Mouse (Mus musculus) MEL (cell line): ENCODE data around the gene Adcy4. TPM values are rescaled to one million over a fixed set of nuclear protein-coding genes. Genes with fewer than 3 reads are reported as not detected.

Experiments
- DNase-seq: peaks from one replicate; pipeline ENCODE4 v3.0.0; 2011; ENCODE audit warnings: low read depth, low spot score
- H3K27ac ChIP-seq: 2 replicates; pipeline ENCODE4 v1.5.1; 2012; ENCODE audit warnings: low read depth, mild to moderate bottlenecking, control low read depth, low read length, moderate library complexity; ENCODE audit not compliant: control insufficient read depth
- H3K27me3 ChIP-seq, 2 experiments: fragments of 150-350 bp in 1 of 2; sonication (generic) in 1 of 2; 2 replicates each; pipeline ENCODE4 v1.6.1; 2012; ENCODE audit warnings: low read length in 2 of 2, mild to moderate bottlenecking in 2 of 2, improper control_type of control experiment in 1 of 2, moderate library complexity in 1 of 2; ENCODE audit not compliant: insufficient read depth in 2 of 2, control insufficient read depth in 1 of 2
- H3K36me3 ChIP-seq, 2 experiments: 2 replicates each; pipeline ENCODE4 v1.6.1; 2012 to 2014; ENCODE audit warnings: low read length in 2 of 2, improper control_type of control experiment in 1 of 2, inconsistent platforms in 1 of 2, mild to moderate bottlenecking in 1 of 2; ENCODE audit not compliant: insufficient read depth in 2 of 2, control insufficient read depth in 1 of 2
- H3K4me1 ChIP-seq, 2 experiments: fragments of 150-350 bp in 1 of 2; sonication (generic) in 1 of 2; 2 replicates each; pipeline ENCODE4 v1.6.1; 2012; ENCODE audit warnings: low read length in 2 of 2, improper control_type of control experiment in 1 of 2, mild to moderate bottlenecking in 1 of 2; ENCODE audit not compliant: insufficient read depth in 2 of 2, control insufficient read depth in 1 of 2
- H3K4me3 ChIP-seq, 2 experiments: fragments of 150-350 bp in 1 of 2; sonication (generic) in 1 of 2; 2 replicates each; pipeline ENCODE4 v1.5.1; 2012; ENCODE audit warnings: low read depth in 2 of 2, low read length in 2 of 2, mild to moderate bottlenecking in 2 of 2, moderate library complexity in 2 of 2, control low read depth in 1 of 2, improper control_type of control experiment in 1 of 2; ENCODE audit not compliant: control insufficient read depth in 1 of 2, insufficient read depth in 1 of 2
- H3K79me2 ChIP-seq: 2 replicates; pipeline ENCODE4 v1.6.1; 2012; ENCODE audit warnings: mild to moderate bottlenecking, low read length, moderate library complexity; ENCODE audit not compliant: control insufficient read depth, poor library complexity, insufficient read depth
- H3K9ac ChIP-seq: 2 replicates; pipeline ENCODE4 v1.6.1; 2012; ENCODE audit warnings: low read depth, mild to moderate bottlenecking, control low read depth, low read length, moderate library complexity; ENCODE audit not compliant: control insufficient read depth, poor library complexity, severe bottlenecking
- H3K9me3 ChIP-seq: fragments of 150-350 bp; sonication (generic); replicated peaks from 2 replicates; pipeline ENCODE4 v1.6.1; 2012; ENCODE audit warnings: mild to moderate bottlenecking, low read length, improper control_type of control experiment, moderate library complexity; ENCODE audit not compliant: insufficient read depth
- BHLHE40 ChIP-seq: IDR thresholded peaks from 2 replicates; pipeline ENCODE4 v1.6.1; 2012; ENCODE audit warnings: low read depth, mild to moderate bottlenecking, inconsistent platforms, low read length, improper control_type of control experiment, borderline replicate concordance
- CHD1 ChIP-seq: IDR thresholded peaks from 2 replicates; pipeline ENCODE4 v1.6.1; 2012; ENCODE audit warnings: low read depth, mild to moderate bottlenecking, inconsistent platforms, low read length, improper control_type of control experiment
- CHD2 ChIP-seq: IDR thresholded peaks from 2 replicates; pipeline ENCODE4 v1.6.1; 2011; ENCODE audit warnings: low read length, improper control_type of control experiment
- CTCF ChIP-seq, 3 experiments: IDR thresholded peaks in 2 of 3; conservative IDR thresholded peaks in 1 of 3; 2 replicates each; pipeline ENCODE4 v1.5.1; 2011 to 2012; ENCODE audit warnings: low read length in 3 of 3, low read depth in 2 of 3, mild to moderate bottlenecking in 2 of 3, improper control_type of control experiment in 1 of 3, inconsistent platforms in 1 of 3, mixed read lengths in 1 of 3, moderate library complexity in 1 of 3; ENCODE audit not compliant: control insufficient read depth in 1 of 3, insufficient read depth in 1 of 3, poor library complexity in 1 of 3, severe bottlenecking in 1 of 3
- E2F4 ChIP-seq: IDR thresholded peaks from 2 replicates; pipeline ENCODE4 v1.6.1; 2011; ENCODE audit warnings: low read depth, low read length, improper control_type of control experiment, borderline replicate concordance
- ELF1 ChIP-seq: IDR thresholded peaks from 2 replicates; pipeline ENCODE4 v1.6.1; 2014; ENCODE audit warnings: low read depth, mild to moderate bottlenecking, inconsistent platforms, low read length, improper control_type of control experiment, moderate library complexity
- ETS1 ChIP-seq: IDR thresholded peaks from 2 replicates; pipeline ENCODE4 v1.6.1; 2012; ENCODE audit warnings: low read depth, mild to moderate bottlenecking, inconsistent platforms, low read length, improper control_type of control experiment, moderate library complexity
- GABPA ChIP-seq: IDR thresholded peaks from 2 replicates; pipeline ENCODE4 v1.6.1; 2012; ENCODE audit warnings: low read depth, mild to moderate bottlenecking, inconsistent platforms, low read length, improper control_type of control experiment, moderate library complexity
- GATA1 ChIP-seq: IDR thresholded peaks from 2 replicates; pipeline ENCODE4 v1.6.1; 2011; ENCODE audit warnings: low read depth, low read length, improper control_type of control experiment
- HCFC1 ChIP-seq: IDR thresholded peaks from 2 replicates; pipeline ENCODE4 v1.6.1; 2012; ENCODE audit warnings: low read depth, mild to moderate bottlenecking, inconsistent platforms, low read length, improper control_type of control experiment, moderate library complexity
- JUND ChIP-seq: IDR thresholded peaks from 2 replicates; pipeline ENCODE4 v1.6.1; 2011; ENCODE audit warnings: low read depth, mild to moderate bottlenecking, improper control_type of control experiment, low read length
- KAT2A ChIP-seq: conservative IDR thresholded peaks from 2 replicates; pipeline ENCODE4 v1.6.1; 2012; ENCODE audit warnings: low read depth, low read length, improper control_type of control experiment, inconsistent platforms
- MAFK ChIP-seq: IDR thresholded peaks from 2 replicates; pipeline ENCODE4 v1.6.1; 2011; ENCODE audit warnings: low read depth, mild to moderate bottlenecking, low read length, improper control_type of control experiment, borderline replicate concordance
- MAX ChIP-seq: IDR thresholded peaks from 2 replicates; pipeline ENCODE4 v1.6.1; 2011; ENCODE audit warnings: low read length, improper control_type of control experiment
- MAZ ChIP-seq: IDR thresholded peaks from 2 replicates; pipeline ENCODE4 v1.6.1; 2012; ENCODE audit warnings: low read depth, mild to moderate bottlenecking, inconsistent platforms, low read length, improper control_type of control experiment
- MEF2A ChIP-seq: IDR thresholded peaks from 2 replicates; pipeline ENCODE4 v1.6.1; 2014; ENCODE audit warnings: low read depth, mild to moderate bottlenecking, inconsistent platforms, low read length, improper control_type of control experiment; ENCODE audit not compliant: poor library complexity, insufficient replicate concordance, severe bottlenecking; ENCODE audit errors: extremely low read depth
- MXI1 ChIP-seq: IDR thresholded peaks from 2 replicates; pipeline ENCODE4 v1.6.1; 2011; ENCODE audit warnings: mild to moderate bottlenecking, low read depth, low read length, improper control_type of control experiment
- MYB ChIP-seq: IDR thresholded peaks from 2 replicates; pipeline ENCODE4 v1.6.1; 2011; ENCODE audit warnings: mild to moderate bottlenecking, low read depth, low read length, improper control_type of control experiment
- MYC ChIP-seq: IDR thresholded peaks from 2 replicates; pipeline ENCODE4 v1.6.1; 2011; ENCODE audit warnings: low read depth, mild to moderate bottlenecking, low read length, improper control_type of control experiment, moderate library complexity
- NELFE ChIP-seq: IDR thresholded peaks from 2 replicates; pipeline ENCODE4 v1.6.1; 2011; ENCODE audit warnings: low read depth, low read length, improper control_type of control experiment
- POLR2A ChIP-seq, 2 experiments: IDR thresholded peaks; 2 replicates each; pipeline ENCODE4 v1.6.1; 2011 to 2012; ENCODE audit warnings: low read length in 2 of 2, mild to moderate bottlenecking in 2 of 2, control low read depth in 1 of 2, improper control_type of control experiment in 1 of 2, low read depth in 1 of 2, moderate library complexity in 1 of 2; ENCODE audit not compliant: control insufficient read depth in 1 of 2, insufficient read depth in 1 of 2, poor library complexity in 1 of 2
- POLR2AphosphoS2 ChIP-seq: IDR thresholded peaks from 2 replicates; pipeline ENCODE4 v1.6.1; 2011; ENCODE audit warnings: low read length, improper control_type of control experiment
- RAD21 ChIP-seq: IDR thresholded peaks from 2 replicates; pipeline ENCODE4 v1.6.1; 2011; ENCODE audit warnings: mild to moderate bottlenecking, low read depth, low read length, improper control_type of control experiment
- RCOR1 ChIP-seq: IDR thresholded peaks from 2 replicates; pipeline ENCODE4 v1.6.1; 2012; ENCODE audit warnings: low read depth, mild to moderate bottlenecking, inconsistent platforms, low read length, improper control_type of control experiment
- SIN3A ChIP-seq: IDR thresholded peaks from 2 replicates; pipeline ENCODE4 v1.6.1; 2012; ENCODE audit warnings: low read length, improper control_type of control experiment, inconsistent platforms
- SMC3 ChIP-seq: IDR thresholded peaks from 2 replicates; pipeline ENCODE4 v1.6.1; 2011; ENCODE audit warnings: low read depth, low read length, improper control_type of control experiment
- TAL1 ChIP-seq: IDR thresholded peaks from 2 replicates; pipeline ENCODE4 v1.6.1; 2012; ENCODE audit warnings: mild to moderate bottlenecking, inconsistent platforms, low read length, moderate library complexity, mixed read lengths
- TBP ChIP-seq: IDR thresholded peaks from 2 replicates; pipeline ENCODE4 v1.8.0; 2011; ENCODE audit warnings: low read depth, low read length, improper control_type of control experiment
- TCF12 ChIP-seq: IDR thresholded peaks from 2 replicates; pipeline ENCODE4 v1.6.1; 2014; ENCODE audit warnings: low read depth, mild to moderate bottlenecking, inconsistent platforms, low read length, improper control_type of control experiment, moderate library complexity
- USF1 ChIP-seq: IDR thresholded peaks from 2 replicates; pipeline ENCODE4 v1.6.1; 2014; ENCODE audit warnings: low read depth, mild to moderate bottlenecking, inconsistent platforms, low read length, improper control_type of control experiment, moderate library complexity
- USF2 ChIP-seq, 2 experiments: IDR thresholded peaks; 2 replicates each; pipeline ENCODE4 v1.6.1; 2011 to 2012; ENCODE audit warnings: improper control_type of control experiment in 2 of 2, low read length in 2 of 2, borderline replicate concordance in 1 of 2, inconsistent platforms in 1 of 2, low read depth in 1 of 2, mild to moderate bottlenecking in 1 of 2; ENCODE audit not compliant: insufficient read depth in 1 of 2
- ZC3H11A ChIP-seq: IDR thresholded peaks from 2 replicates; pipeline ENCODE4 v1.6.1; 2012; ENCODE audit warnings: low read depth, mild to moderate bottlenecking, inconsistent platforms, low read length, improper control_type of control experiment
- ZMIZ1 ChIP-seq: IDR thresholded peaks from 2 replicates; pipeline ENCODE4 v1.6.1; 2012; ENCODE audit warnings: low read depth, mild to moderate bottlenecking, inconsistent platforms, low read length, improper control_type of control experiment, moderate library complexity
- ZNF384 ChIP-seq: IDR thresholded peaks from 2 replicates; pipeline ENCODE4 v1.6.1; 2012; ENCODE audit warnings: low read depth, mild to moderate bottlenecking, inconsistent platforms, low read length, improper control_type of control experiment
- polyA plus RNA-seq, 2 experiments: library from polyadenylated mRNA; stranded (reverse) in 1 of 2; unstranded in 1 of 2; fragments of >175 nt in 1 of 2; fragments of >200 nt in 1 of 2; gene quantifications; 2 replicates each; pipeline versions ENCODE4 v1.2.1 to v1.2.4; 2012; ENCODE audit warnings: low replicate concordance in 2 of 2, low read depth in 1 of 2; ENCODE audit not compliant: insufficient read length in 2 of 2, insufficient read depth in 1 of 2, missing spikeins in 1 of 2
- total RNA-seq: library from RNA; depleted of rRNA; stranded (reverse); fragments of 300-350 nt; gene quantifications from 2 replicates; pipeline ENCODE4 v1.2.3, GENCODE M21; 2012

Adcy4 gene
- total and polyA plus RNA-seq, 3 experiments: 0.19 to 0.35 TPM; not detected in 1

DNA sequence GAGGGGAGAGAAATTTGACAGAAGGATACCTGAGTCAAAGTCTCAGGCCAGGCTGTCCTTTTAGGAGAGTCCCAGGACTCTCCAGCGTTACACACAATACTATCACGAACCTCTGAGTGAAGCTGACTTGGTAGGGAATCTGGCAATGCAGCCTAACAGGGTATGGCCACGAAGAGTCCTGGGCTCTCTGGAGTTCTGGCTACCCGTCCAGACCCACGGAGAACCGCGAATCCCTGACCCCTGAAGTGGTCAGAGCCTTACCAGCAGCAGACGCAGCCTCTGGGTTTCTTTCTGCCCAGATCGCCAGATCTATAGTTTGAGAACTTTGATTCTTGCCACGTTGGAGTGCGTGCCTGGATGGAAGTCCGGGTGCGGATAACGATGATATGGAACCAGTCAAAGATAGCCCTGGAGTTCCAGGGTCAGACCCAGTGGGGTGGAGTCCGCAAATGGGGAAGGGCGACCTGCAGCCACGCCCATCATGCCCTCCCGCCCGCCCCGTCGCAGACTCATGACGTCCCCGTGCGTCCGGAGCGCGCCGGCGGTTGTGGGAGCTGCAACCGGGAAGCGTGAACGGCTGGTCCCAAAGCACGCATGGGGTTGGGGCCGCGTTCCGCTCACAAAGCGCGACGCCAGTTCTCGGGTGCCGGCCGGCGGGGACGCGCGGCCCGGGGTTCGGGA, 38.6 kb downstream of the Adcy4 start, which contains the start of the genes Dhrs1 and Nop9 (continued):
- TF ChIP-seq TAL1 (no peak), MXI1 (peak; percentile 87), ETS1 (no peak)

DNA sequence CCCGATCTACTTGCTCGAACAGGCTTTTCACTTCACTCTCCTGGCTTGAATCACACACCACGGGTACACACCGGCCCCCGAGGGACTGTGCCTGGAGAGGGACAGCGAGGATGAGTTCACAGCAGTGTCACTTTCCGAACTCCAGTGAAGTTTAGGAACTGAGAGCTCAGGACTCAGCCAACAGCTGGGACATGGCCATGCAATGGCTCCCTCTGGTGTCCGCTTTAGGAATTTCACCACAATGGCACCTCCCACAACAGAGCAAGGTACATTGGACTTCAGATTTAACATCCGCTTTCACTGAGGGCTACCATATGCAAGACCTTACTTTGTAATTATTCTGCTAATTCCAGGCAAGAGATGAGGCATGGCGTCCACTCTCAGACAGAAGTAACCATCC, 40.2 kb downstream of the Adcy4 start:
- Histone ChIP-seq H3K4me3 (no peak overlapping the region), H3K4me1 (peaks cover 3 to 18% of the 10 kb centered on the region in 2 experiments; a peak in 2 of 4 replicates), H3K79me2 (peaks cover 22% of the 10 kb centered on the region), H3K9me3 (no peaks in the 10 kb centered on the region), H3K9ac (no peak overlapping the region), H3K36me3 (peaks cover 0 to 10% of the 10 kb centered on the region in 2 experiments; a peak in 1 of 4 replicates), H3K27ac (no peak overlapping the region), H3K27me3 (no peaks in the 10 kb centered on the region)
- no peak for TF ChIP-seq CHD1
- no peak for TF ChIP-seq CHD2
- no peak for TF ChIP-seq E2F4
- TF ChIP-seq TBP: no peak
- TF ChIP-seq TAL1: no peak
- TF ChIP-seq RCOR1: no peak
- no peak for TF ChIP-seq USF1
- 0 out of 2 replicates have a peak, but pooled peaks have one; percentile 60 for TF ChIP-seq SIN3A
- TF ChIP-seq ZNF384: no peak
- TF ChIP-seq GABPA: no peak
- TF ChIP-seq USF2 (IDR thresholded peaks at IDR 0.05; ENCODE audit: borderline replicate concordance in 1 of 2, insufficient read depth in 1 of 2, low read depth in 1 of 2, low read length in 2 of 2): no peak
- no peak for TF ChIP-seq ELF1
- no peak for TF ChIP-seq MAZ
- no peak for TF ChIP-seq BHLHE40
- TF ChIP-seq MYC: 0 out of 2 replicates have a peak, but pooled peaks have one; percentile 12
- TF ChIP-seq NELFE: no peak
- TF ChIP-seq JUND: no peak
- no peak for TF ChIP-seq MAX
- no peak for TF ChIP-seq POLR2A (IDR thresholded peaks at IDR 0.05; ENCODE audit: control insufficient read depth in 1 of 2, insufficient read depth in 1 of 2, low read depth in 1 of 2, low read length in 2 of 2, poor library complexity in 1 of 2)
- TF ChIP-seq SMC3: peak; percentile 97
- peak; percentile 94 for TF ChIP-seq RAD21
- TF ChIP-seq KAT2A: no peak
- peak; percentile 90 for TF ChIP-seq ZC3H11A
- TF ChIP-seq TCF12: no peak
- peak; percentile 61; the same call in 1 of the 2 replicates for TF ChIP-seq HCFC1
- TF ChIP-seq CTCF (IDR thresholded peaks at IDR 0.05 in 2 of 3, conservative IDR thresholded peaks at IDR 0.05 in 1 of 3; ENCODE audit: control insufficient read depth in 1 of 3, insufficient read depth in 1 of 3, low read depth in 2 of 3, low read length in 3 of 3, poor library complexity in 1 of 3, severe bottlenecking in 1 of 3): peak; percentile 95 to 99 (median 96)
- TF ChIP-seq MAFK: no peak
- TF ChIP-seq POLR2AphosphoS2: no peak
- TF ChIP-seq ZMIZ1: no peak
- no peak for TF ChIP-seq GATA1
- no peak for TF ChIP-seq MYB
- no peak for TF ChIP-seq MEF2A
- peak; percentile 89 for DNase-seq
